Mouse (Mus musculus) limb, embryonic 11.5 days (tissue): ENCODE results near the gene Add3. TPM values are rescaled to one million over a fixed set of nuclear protein-coding genes. Genes with fewer than 3 reads are reported as not detected.

Experiments
- ATAC-seq: fragments of 200-750 bp; cut with Nextera tagmentation; 2 replicates; pipeline ENCODE4 v1.8.0; 2017; ENCODE audit warnings: low read depth; ENCODE audit not compliant: insufficient number of reproducible peaks, low FRiP score, low TSS enrichment
- DNase-seq: peaks from one replicate; pipeline ENCODE4 v3.0.0-alpha.2; 2015; ENCODE audit warnings: low spot score
- H3K27ac ChIP-seq: fragments of 300-500 bp; sonication (generic); replicated peaks from 2 replicates; pipeline ENCODE4 v1.5.1; 2014; ENCODE audit warnings: low read depth, mild to moderate bottlenecking, low read length
- H3K27me3 ChIP-seq: fragments of 300-500 bp; sonication (generic); 2 replicates; pipeline ENCODE4 v1.6.1; 2014; ENCODE audit warnings: mild to moderate bottlenecking, low read length, mixed read lengths; ENCODE audit not compliant: control insufficient read depth, insufficient read depth
- H3K36me3 ChIP-seq: fragments of 300-500 bp; sonication (generic); 2 replicates; pipeline ENCODE4 v1.6.1; 2014; ENCODE audit warnings: mild to moderate bottlenecking, low read length, moderate library complexity, mixed read lengths; ENCODE audit not compliant: control insufficient read depth, insufficient read depth
- H3K4me1 ChIP-seq: fragments of 300-500 bp; sonication (generic); 2 replicates; pipeline ENCODE4 v1.6.1; 2014; ENCODE audit warnings: low read length, mixed read lengths; ENCODE audit not compliant: control insufficient read depth, insufficient read depth
- H3K4me2 ChIP-seq: fragments of 300-500 bp; sonication (generic); 2 replicates; pipeline ENCODE4 v1.6.1; 2014; ENCODE audit warnings: low read depth, mild to moderate bottlenecking, moderate library complexity; ENCODE audit not compliant: severe bottlenecking
- H3K4me3 ChIP-seq: fragments of 300-500 bp; sonication (generic); 2 replicates; pipeline ENCODE4 v1.5.1; 2014; ENCODE audit warnings: low read depth, low read length
- H3K9ac ChIP-seq: fragments of 300-500 bp; sonication (generic); 2 replicates; pipeline ENCODE4 v1.6.1; 2014; ENCODE audit warnings: mild to moderate bottlenecking, low read length
- H3K9me3 ChIP-seq: fragments of 300-500 bp; sonication (generic); 2 replicates; pipeline ENCODE4 v1.6.1; 2016; ENCODE audit warnings: low read length; ENCODE audit not compliant: control insufficient read depth
- WGBS: fragments of 180-500 bp; shearing (Covaris S2); extraction: QIAGEN DNeasy Blood & Tissue Kit; methylation state at CpG from one replicate; pipeline ENCODE4 v1.1.7; 2014; 5-methylcytosine and 5-hydroxymethylcytosine counted together
- polyA plus RNA-seq: library from polyadenylated mRNA; unstranded; fragments of >200 nt; fragmentation: Nextera tagmentation; extraction: Ambion mirVana; gene quantifications from 2 replicates; pipeline ENCODE4 v1.2.1, GENCODE M21; 2014

Add3 gene
- polyA plus RNA-seq, 1 experiment from 2014 or later: 74.4 TPM

- Histone ChIP-seq H3K4me2 (no peak overlapping the region), H3K4me1 (no peaks in the 10 kb centered on the region), H3K27ac (no peak overlapping the region), H3K27me3 (no peaks in the 10 kb centered on the region), H3K36me3 (no peaks in the 10 kb centered on the region), H3K4me3 (no peak overlapping the region), H3K9me3 (no peaks in the 10 kb centered on the region), H3K9ac (no peak overlapping the region)
- 89% methylated on average over 3 of the region's 3 CpGs for WGBS
- ATAC-seq: no peak
- no peak for DNase-seq
Observed at GRCm38 (mm10) chr19:53156361-53156760, 16.1 kb downstream of the Add3 start.

GRCm38 (mm10) chr19:53157176-53157575, 16.9 kb downstream of the Add3 start:
- H3K9me3 ChIP-seq: no peaks in the 10 kb centered on the region
- no peak overlapping the region for H3K9ac ChIP-seq
- H3K27me3 ChIP-seq: no peaks in the 10 kb centered on the region
- 85% methylated on average over 5 of the region's 5 CpGs for WGBS
- ATAC-seq (no peak), DNase-seq (no peak)
- no peak overlapping the region for H3K4me2 ChIP-seq
- no peaks in the 10 kb centered on the region for H3K36me3 ChIP-seq
- no peaks in the 10 kb centered on the region for H3K4me1 ChIP-seq
- no peak overlapping the region for H3K27ac ChIP-seq
- H3K4me3 ChIP-seq: no peak overlapping the region

GRCm38 (mm10) chr19:53159351-53159750, 19.1 kb downstream of the Add3 start:
- 56% methylated on average over 7 of the region's 7 CpGs for WGBS
- no peak overlapping the region for H3K9ac ChIP-seq
- no peak for ATAC-seq
- H3K36me3 ChIP-seq: no peaks in the 10 kb centered on the region
- no peaks in the 10 kb centered on the region for H3K9me3 ChIP-seq
- no peak overlapping the region for H3K4me3 ChIP-seq
- no peak for DNase-seq
- H3K4me2 ChIP-seq: no peak overlapping the region
- H3K4me1 ChIP-seq: no peaks in the 10 kb centered on the region
- no peak overlapping the region for H3K27ac ChIP-seq
- H3K27me3 ChIP-seq: no peaks in the 10 kb centered on the region

DNA sequence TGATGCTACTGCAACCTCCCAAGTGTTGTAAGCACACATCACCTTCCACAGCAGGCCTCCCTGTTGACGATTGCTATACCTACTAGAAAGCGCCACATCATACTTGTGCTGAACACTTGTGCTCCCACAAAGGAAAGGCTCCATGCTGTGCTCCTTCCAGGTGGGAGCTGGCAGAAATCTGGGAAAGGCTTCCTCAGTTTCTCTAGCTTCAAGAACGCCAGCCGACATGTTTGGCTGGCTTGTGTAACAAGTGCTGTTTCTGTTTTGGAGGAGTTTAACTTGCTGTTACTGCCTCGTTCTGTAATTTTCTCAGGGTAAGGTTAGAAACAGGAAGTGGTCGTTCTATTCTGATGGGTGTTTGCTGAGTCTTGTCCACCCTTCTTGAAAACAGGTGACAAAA, 22.7 kb downstream of the Add3 start:
- Histone ChIP-seq H3K27me3 (no peaks in the 10 kb centered on the region), H3K4me1 (no peaks in the 10 kb centered on the region), H3K9me3 (no peaks in the 10 kb centered on the region), H3K36me3 (no peaks in the 10 kb centered on the region), H3K4me3 (no peak overlapping the region), H3K9ac (no peak overlapping the region), H3K27ac (no peak overlapping the region), H3K4me2 (no peak overlapping the region)
- 82% methylated on average over 6 of the region's 6 CpGs for WGBS
- DNase-seq (no peak), ATAC-seq (no peak)

DNA sequence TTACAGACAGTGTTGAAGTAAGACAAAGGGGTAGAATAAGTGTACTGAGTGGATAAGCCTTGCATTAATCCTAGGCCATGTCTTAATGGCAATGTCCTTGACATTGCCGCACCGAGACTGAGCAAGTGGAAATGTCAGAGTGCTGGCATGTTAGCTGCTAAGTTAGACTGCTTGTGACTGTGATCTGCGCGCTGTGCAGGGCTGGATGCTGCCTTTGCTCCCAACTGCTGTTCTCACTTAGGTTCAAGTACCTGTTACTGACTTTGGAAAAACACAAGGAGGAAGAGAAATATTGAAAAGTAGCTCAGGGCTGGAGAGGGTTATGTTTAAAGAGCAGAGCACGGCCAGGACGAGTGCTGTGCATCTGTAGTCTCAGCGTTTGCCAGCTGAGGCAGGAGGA, 24.4 kb downstream of the Add3 start:
- Histone ChIP-seq H3K9ac (no peak overlapping the region), H3K4me1 (no peaks in the 10 kb centered on the region), H3K36me3 (no peaks in the 10 kb centered on the region), H3K27me3 (no peaks in the 10 kb centered on the region), H3K9me3 (no peaks in the 10 kb centered on the region), H3K4me2 (no peak overlapping the region), H3K27ac (no peak overlapping the region), H3K4me3 (no peak overlapping the region)
- ATAC-seq: no peak
- no peak for DNase-seq
- 86% methylated on average over 7 of the region's 7 CpGs for WGBS

GRCm38 (mm10) chr19:53165305-53166240, 25.3 kb downstream of the Add3 start:
- no peak overlapping the region for H3K4me3 ChIP-seq
- H3K4me1 ChIP-seq: no peaks in the 10 kb centered on the region
- DNase-seq (no peak), ATAC-seq (no peak)
- H3K9me3 ChIP-seq: no peaks in the 10 kb centered on the region
- no peak overlapping the region for H3K4me2 ChIP-seq
- H3K27ac ChIP-seq: no peak overlapping the region
- no peaks in the 10 kb centered on the region for H3K36me3 ChIP-seq
- no peak overlapping the region for H3K9ac ChIP-seq
- no peaks in the 10 kb centered on the region for H3K27me3 ChIP-seq
- WGBS: 52% methylated on average over 4 of the region's 4 CpGs

DNA sequence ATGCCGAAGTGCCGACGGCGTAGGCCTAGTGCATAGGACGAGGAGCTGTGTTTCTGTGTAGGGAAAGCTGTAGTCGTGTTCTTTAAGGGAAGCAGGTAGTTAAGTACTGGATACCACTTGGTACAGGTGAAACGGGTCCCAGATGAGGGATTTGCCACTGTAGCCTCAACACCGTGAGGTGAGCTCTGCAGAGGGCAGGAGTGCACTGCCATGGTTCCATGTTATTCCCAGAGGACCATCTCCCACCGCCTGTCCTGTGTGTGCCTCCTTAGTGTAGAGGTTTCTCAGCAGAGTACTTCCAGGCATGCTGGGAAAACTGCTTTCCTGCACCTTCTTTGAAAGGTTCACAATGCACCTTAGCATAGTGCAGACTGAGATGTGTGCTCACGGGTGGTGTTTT, 26.1 kb downstream of the Add3 start:
- H3K9ac ChIP-seq: no peak overlapping the region
- ATAC-seq (no peak), DNase-seq (no peak)
- H3K27me3 ChIP-seq: no peaks in the 10 kb centered on the region
- H3K4me3 ChIP-seq: no peak overlapping the region
- H3K36me3 ChIP-seq: no peaks in the 10 kb centered on the region
- no peak overlapping the region for H3K4me2 ChIP-seq
- 91% methylated on average over 10 of the region's 10 CpGs for WGBS
- no peaks in the 10 kb centered on the region for H3K4me1 ChIP-seq
- no peak overlapping the region for H3K27ac ChIP-seq
- no peaks in the 10 kb centered on the region for H3K9me3 ChIP-seq

- no peak overlapping the region for H3K4me3 ChIP-seq
- H3K9me3 ChIP-seq: no peaks in the 10 kb centered on the region
- ATAC-seq: no peak
- H3K9ac ChIP-seq: no peak overlapping the region
- 80% methylated on average over 5 of the region's 5 CpGs for WGBS
- H3K27me3 ChIP-seq: no peaks in the 10 kb centered on the region
- no peak overlapping the region for H3K4me2 ChIP-seq
- no peak for DNase-seq
- no peaks in the 10 kb centered on the region for H3K36me3 ChIP-seq
- H3K4me1 ChIP-seq: no peaks in the 10 kb centered on the region
- no peak overlapping the region for H3K27ac ChIP-seq
Observed at GRCm38 (mm10) chr19:53168576-53168975, 28.3 kb downstream of the Add3 start.

DNA sequence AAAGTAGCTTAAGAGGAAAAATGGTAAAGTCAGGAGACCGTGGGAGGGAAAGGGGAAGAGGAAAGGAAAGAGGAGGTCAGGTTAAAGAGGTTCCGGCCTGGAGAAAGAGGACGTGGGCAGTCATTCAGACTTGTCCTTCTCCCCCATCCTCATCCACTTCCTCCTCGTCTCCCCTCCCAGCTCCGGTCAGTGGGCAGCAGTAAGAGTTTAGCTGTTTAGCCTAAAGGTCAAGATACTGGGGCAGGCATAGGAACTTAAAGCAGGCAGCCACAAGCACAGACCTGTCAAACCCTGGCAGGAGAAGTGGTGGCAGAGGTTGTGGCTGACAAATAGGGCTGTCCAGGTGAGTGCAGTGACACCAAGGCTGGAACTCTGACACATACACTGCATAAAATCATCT, 30.4 kb downstream of the Add3 start:
- WGBS: 69% methylated on average over 5 of the region's 5 CpGs
- no peaks in the 10 kb centered on the region for H3K27me3 ChIP-seq
- H3K36me3 ChIP-seq: no peaks in the 10 kb centered on the region
- no peak overlapping the region for H3K9ac ChIP-seq
- ATAC-seq (no peak), DNase-seq (no peak)
- no peak overlapping the region for H3K4me3 ChIP-seq
- H3K9me3 ChIP-seq: no peaks in the 10 kb centered on the region
- no peak overlapping the region for H3K4me2 ChIP-seq
- no peak overlapping the region for H3K27ac ChIP-seq
- no peaks in the 10 kb centered on the region for H3K4me1 ChIP-seq
